Mouse (Mus musculus) urinary bladder, postnatal 4 days (tissue): ENCODE results near the gene Ifitm5.

Experiments
- DNase-seq, 2 experiments: peaks; one replicate each; pipeline ENCODE4 v3.0.0; 2021 to 2022; ENCODE audit warnings: low spot score in 2 of 2

Ifitm5 gene

DNA sequence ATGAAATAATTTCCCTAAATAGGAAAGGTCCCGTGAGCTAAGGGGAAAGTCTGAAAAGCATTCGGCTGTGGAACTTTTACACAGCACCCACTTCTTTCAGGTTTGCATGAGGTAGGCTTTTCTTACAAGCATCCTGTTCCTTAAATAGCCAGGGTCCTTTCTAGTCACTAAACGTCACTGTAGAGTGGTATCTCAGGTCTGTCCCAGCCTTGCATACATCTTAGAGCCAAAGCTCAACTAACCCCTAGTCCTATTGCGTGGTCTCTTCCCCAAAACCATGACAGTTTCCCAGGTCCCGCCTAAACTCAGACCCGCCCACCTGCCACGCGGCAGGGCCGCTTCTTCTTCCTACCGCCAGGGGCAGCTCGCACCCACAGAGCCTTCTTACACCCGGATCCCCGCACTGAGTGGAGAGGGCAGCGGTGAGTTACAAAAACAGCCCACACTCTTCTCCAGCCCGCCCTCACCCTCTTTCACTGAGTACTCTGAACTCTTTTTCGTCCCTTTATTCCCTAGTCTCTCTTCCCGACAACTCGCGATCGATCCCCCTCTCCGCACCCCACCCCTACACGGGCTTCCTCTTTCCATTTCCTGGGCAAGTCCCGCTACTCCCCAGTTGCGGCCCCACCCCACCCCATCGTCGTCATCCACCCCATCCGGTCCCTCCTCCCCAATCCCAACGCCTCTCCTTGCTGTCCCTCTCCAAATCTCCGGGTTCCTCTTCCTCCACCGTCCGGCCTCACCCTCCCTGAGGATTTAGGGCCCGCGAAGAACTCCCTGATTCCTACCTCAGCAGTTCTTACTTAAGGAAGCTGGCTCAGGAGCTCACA, 8.7 kb downstream of the Ifitm5 start, which contains the start of gene Pgghg:
Gene Pgghg (plus strand): TSS at position 170 of the 830 bp plus-strand sequence.
- peak; percentile 85 to 89 for DNase-seq

GRCm38 (mm10) chr7:140939669-140940171, 10.4 kb downstream of the Ifitm5 start:
- DNase-seq: peak in 1 of 2 experiments; percentile 60

DNA sequence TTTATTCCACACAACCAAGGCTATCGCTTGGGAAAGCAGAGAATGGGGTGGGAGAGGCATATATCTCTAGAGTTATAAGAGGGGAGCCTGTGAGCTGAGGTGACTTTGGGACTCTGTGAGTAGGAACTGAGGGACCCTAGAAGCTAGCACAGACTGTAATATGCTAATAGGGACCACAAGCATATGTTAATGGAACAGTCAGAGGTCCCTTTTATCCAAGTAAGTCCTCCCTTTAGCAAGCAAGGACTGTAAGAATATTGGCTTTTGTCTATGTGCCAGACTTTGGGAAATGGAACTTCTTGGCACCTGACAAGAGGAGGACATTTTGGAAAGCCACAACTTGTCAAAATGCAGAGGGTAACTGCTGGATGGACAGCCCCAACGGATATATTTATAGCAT, 11.2 kb downstream of the Ifitm5 start:
- DNase-seq: no peak

DNA sequence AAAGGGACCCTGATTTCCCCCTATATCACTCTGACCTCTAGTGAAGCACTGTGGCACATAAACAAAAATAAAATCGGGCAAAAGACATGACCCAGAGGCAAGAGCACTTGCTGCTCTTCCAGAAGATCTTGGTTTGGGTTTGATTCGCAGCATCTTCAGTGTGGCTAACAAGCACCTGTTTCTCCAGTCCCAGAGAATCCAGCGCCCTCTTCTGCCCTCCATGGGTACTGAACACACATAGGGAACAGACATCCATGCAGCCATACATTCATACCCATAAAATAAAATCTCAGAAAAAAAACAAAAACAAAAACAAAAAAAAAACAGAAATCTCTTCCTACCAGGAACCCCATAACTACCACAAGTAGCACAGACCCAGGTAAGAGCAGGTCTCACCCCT, 11.7 kb downstream of the Ifitm5 start:
- no peak for DNase-seq

DNA sequence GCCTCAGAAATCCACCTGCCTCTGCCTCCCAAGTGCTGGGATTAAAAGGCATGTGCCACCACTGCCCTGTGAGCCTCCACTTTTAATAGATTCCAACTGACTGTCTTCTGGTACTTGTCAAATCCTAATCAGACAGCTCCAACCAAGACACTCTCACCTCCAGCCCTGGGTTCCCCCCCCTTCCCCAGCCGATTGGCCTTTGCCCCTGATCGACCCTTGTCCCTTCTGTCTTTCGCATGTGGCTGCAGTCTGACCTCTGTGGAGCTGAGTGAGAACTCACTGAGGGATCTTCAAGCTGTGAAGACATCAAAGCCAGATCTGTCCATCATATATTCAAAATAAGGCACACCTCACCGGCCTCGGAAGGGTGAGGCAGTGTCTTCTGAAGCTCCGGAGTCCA, 22.9 kb downstream of the Ifitm5 start:
- DNase-seq: no peak

DNA sequence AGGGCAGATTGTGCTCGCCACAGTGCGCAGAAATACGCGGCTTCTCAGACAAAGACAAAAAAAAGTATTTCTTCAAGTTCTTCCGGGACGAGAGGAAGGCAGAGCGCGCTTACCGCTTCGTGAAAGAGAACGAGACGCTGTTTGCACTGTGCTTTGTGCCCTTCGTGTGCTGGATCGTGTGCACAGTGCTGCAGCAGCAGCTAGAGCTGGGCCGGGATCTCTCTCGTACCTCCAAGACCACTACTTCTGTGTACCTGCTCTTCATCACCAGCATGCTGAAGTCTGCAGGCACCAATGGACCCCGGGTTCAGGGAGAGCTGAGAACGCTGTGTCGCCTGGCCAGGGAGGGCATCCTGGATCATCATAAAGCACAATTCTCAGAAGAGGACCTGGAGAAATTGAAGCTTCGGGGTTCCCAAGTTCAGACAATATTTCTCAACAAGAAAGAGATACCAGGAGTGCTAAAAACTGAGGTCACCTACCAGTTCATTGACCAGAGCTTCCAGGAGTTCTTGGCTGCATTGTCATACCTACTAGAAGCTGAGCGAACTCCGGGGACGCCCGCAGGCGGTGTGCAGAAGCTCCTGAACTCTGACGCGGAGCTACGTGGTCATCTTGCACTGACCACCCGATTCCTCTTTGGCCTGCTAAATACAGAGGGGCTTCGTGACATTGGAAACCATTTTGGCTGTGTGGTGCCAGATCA, 26.9 kb downstream of the Ifitm5 start:
- no peak for DNase-seq

GRCm38 (mm10) chr7:140922398-140923069, 27.6 kb downstream of the Ifitm5 start:
- no peak for DNase-seq

DNA sequence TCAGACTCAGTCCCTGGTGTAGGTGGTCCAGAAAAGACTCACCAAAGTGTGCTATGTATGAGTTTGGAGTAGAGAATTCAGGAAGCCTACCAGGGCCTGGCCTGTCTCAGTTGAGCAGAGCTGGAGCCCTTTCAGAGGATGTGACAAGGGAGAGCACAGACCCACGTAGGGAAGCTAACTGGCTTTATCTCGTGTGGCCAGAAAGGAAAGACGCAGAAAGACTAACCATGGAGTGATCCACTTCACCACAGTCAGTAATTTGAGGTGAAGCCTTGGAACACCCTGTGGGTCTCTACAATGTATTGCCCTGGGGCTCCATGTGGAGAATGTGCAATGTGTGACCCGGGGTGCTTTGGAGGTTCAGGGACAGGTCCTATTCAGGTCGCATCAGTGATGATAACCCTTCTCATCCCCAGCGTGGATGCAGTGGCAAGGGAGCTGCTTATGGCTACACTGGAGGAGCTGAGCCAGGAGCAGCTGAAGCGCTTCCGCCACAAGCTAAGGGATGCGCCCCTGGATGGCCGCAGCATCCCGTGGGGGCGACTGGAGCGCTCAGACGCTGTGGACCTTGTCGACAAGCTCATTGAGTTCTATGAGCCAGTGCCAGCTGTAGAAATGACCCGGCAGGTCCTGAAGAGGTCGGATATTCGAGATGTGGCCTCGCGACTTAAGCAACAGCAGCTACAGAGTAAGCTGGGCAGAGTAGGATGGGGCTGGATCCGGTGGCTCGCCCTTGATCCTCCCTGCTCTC, 28.7 kb downstream of the Ifitm5 start:
- DNase-seq: no peak

DNA sequence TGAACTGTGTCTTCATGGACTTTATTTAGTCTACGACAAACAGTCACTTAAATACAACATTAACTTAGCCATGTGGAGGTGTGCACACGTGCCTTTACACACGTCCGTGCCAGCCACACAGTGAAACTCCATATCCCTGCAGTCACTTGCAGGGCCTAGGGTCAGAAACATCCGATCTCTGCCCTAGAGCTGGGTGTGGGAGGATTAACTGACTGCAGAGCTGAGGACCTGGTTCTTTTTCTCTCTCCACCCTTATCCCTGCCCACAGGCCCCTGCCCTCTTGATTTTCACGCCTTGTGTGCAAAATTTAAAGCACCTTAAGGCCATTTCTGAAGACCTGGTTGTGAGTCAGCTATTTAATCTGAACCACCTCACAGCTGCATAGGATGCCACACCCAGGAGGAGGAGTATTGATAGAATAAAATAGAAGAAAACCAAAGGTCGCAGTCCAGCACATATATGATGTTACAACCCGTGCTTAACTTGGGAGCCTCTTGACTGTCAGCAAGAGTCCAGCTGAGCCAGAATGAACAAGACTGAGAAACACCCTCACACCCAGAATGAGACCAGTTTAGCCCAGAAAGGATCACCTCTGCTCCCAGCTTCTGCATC, 29.6 kb downstream of the Ifitm5 start, which contains the start of gene Nlrp6:
Gene Nlrp6 (plus strand): TSS at position 485 of the 612 bp plus-strand sequence.
- no peak for DNase-seq

- DNase-seq: no peak
These were observed 30.2 kb downstream of the Ifitm5 start for GRCm38 (mm10) chr7:140919911-140920310.

DNA sequence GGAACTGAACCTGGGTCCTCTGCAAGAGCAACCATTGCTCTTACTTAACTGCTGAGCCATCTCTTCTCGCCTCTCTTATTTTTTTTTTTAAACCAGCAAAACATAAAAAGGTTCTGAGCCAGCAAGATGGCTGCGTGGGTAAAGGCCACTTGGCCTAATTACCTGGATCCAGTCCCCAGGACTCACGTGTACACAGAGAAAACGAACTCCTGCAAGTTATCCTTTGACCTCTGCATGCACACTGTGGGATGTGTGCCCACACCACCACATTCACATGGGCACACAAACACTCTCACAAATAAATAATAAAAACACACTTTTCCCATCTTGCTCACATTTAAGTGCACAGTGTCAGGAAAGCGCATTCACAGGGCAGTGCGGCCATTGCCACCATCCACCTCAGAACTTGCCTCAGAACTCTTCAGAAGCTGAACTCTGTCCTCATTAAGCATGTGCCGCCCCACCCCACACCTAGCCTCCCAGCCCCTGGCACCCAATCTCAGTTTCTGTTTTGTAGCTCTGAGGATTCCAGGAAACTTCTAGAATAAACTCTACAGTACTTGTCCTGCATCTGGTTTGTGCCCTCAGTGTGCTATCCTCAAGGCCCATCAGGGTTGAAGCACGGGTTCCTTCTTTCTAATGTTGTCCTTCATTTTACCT, 35.9 kb downstream of the Ifitm5 start:
- DNase-seq: no peak

- DNase-seq: no peak
These were observed 37.1 kb downstream of the Ifitm5 start for GRCm38 (mm10) chr7:140912846-140913482.

- DNase-seq: no peak
These were observed 37.8 kb downstream of the Ifitm5 start for GRCm38 (mm10) chr7:140912293-140912692.

GRCm38 (mm10) chr7:140908634-140909107, 41.4 kb downstream of the Ifitm5 start:
- DNase-seq: peak; percentile 64 to 83

DNA sequence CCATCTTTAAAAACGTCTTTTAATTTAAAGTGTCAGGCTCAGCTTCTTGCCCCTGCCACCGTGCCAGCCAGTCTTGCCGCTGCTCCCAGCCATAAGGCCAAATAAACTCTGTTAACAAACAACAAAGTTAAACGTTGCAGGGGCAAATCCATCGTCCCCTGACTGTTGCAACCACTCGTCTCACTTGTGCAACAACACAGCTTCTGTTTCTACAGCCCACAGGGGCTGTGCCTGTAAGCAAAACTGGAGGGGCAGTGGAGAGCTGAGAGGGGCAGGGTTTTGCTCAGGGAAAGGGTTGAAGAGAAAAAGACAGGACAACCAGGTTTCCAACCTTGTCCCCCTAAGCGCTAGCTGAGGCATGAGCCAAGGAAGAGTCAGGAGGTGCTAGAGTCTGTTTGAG, 41.9 kb downstream of the Ifitm5 start:
- no peak for DNase-seq

- no peak for DNase-seq
These were observed 42.4 kb downstream of the Ifitm5 start for GRCm38 (mm10) chr7:140907697-140908096.

DNA sequence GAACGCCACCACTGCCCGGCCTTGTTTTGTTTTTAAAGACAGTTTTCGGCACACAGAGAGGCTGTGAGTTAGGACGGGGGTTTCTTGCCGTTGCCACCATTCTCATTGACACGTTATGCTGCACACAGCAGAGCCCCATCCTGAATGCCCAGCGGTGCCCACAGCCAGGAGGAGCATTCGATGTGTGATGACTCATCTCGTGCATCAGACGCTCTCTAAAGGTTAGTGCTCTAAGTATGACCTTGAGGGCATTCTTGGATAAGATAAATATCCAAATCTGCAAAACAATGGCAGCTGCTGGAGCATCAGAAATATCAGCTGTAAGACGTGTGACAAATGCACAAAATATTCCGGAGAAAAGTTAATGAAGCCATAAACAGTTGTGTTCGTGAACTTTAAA, 43.0 kb downstream of the Ifitm5 start:
- no peak for DNase-seq

DNA sequence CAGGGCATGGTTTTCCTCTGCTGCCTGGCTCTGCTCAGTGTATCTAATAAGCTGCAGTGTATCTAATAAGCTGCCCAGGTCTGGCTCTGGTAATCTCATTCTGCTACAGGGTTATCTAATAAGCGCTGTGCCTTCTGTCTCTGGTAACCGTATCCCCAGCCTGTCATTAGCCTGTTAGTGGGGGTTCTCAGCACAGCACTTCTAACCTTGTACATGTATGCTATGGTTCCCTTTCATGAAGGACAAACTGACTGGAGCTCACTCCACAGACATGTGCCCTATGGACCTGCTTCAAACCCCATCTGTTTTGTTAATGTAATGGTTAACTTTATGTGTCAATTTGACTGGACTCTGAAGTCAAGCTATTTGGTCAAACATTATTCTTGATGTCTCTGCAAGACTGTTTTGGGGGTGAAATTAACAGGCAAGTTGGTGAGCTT, 44.4 kb downstream of the Ifitm5 start:
- no peak for DNase-seq

DNA sequence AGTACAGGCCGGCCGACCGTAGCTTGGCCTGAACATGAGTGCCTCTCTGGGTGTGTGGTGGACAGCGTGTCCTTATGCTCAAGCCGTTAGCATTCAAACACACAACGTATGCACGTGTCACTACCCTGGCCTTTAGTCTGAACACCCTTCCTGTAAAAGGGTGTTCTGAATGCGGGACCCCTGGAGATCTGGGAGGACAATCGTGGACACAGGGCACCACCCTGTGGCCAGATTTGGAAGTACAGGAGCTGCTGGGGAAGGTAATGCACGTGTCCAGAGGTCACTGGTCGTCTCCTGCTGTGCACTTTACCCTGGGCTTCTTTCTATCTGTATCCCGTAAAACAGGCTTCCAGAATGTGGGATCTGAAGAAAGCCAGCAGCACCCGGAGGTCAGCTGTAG, 46.9 kb downstream of the Ifitm5 start:
- DNase-seq: peak; percentile 66 to 85
